Mouse (Mus musculus) Patski (cell line): ENCODE data around the gene Camk2g. TPM values are rescaled to one million over a fixed set of nuclear protein-coding genes. Genes with fewer than 3 reads are reported as not detected.

Experiments
- ATAC-seq: fragments of 100-300 bp; one replicate; pipeline ENCODE4 v1.8.0; 2021
- CTCF ChIA-PET: fragments of 350-600 bp; sonication (Branson Sonifier 250); formaldehyde crosslinking; loops from one replicate; lab custom pipeline; 2022; ENCODE audit warnings: inconsistent platforms; lab: Charles Lee
- POLR2A ChIA-PET: fragments of 350-600 bp; sonication (Branson Sonifier 250); formaldehyde crosslinking; loops from one replicate; lab custom pipeline; 2022; ENCODE audit warnings: antibody characterized with exemption, inconsistent platforms; lab: Charles Lee
- DNase-seq: peaks from one replicate; pipeline ENCODE4 v3.0.0-alpha.2; 2011; ENCODE audit warnings: low read depth, low spot score
- H3K27me3 ChIP-seq: fragments of 371-371 bp; one replicate; pipeline ENCODE4 v1.5.1; 2021
- CTCF ChIP-seq: fragments of 100-300 bp; IDR thresholded peaks from one replicate; pipeline ENCODE4 v1.5.1; 2021
- in situ Hi-C: fragments of 300-500 bp; cut with MboI; formaldehyde crosslinking; loops from 3 replicates; pipeline ENCODE4 v1.11.1; 2018; ENCODE audit warnings: low pct_unique_long_range_greater_than_20kb, mixed read lengths
- polyA plus RNA-seq: library from polyadenylated mRNA; unstranded; gene quantifications from one replicate; pipeline ENCODE4 v1.2.3, GENCODE M21; 2021

Camk2g gene
- polyA plus RNA-seq, 1 experiment from 2014 or later, result 51.7 TPM

- ATAC-seq, result no peak
- H3K27me3 ChIP-seq, result no peaks in the 10 kb centered on the region
- TF ChIP-seq CTCF, result no peak
- no peak for DNase-seq
- in situ Hi-C loops, result no loop called here
- CTCF ChIA-PET, result no interaction called here
- POLR2A ChIA-PET, result interaction anchor here (0.6 kb wide), 1 partner anchor 34 kb away, joined by 3 read pairs; no protein-coding TSS in a partner anchor
Observed at GRCm38 (mm10) chr14:20809820-20810219, 15.9 kb upstream of the Camk2g start.

- DNase-seq (no peak), ATAC-seq (no peak)
- H3K27me3 ChIP-seq, result no peaks in the 10 kb centered on the region
- ChIA-PET POLR2A (no interaction called here), CTCF (interaction anchor here (0.7 kb wide), 1 partner anchor 24 kb away, joined by 3 read pairs; no protein-coding TSS in a partner anchor)
- TF ChIP-seq CTCF, result no peak
- in situ Hi-C loops, result no loop called here
Observed at GRCm38 (mm10) chr14:20809349-20809748, 15.5 kb upstream of the Camk2g start.

GRCm38 (mm10) chr14:20806116-20806840 is 12.4 kb upstream of the Camk2g start:
- ChIA-PET POLR2A (interaction anchor here (1.0 to 2.0 kb wide), 3 partner anchors 31 to 77 kb away, joined by 4 to 9 read pairs (median 8); no protein-coding TSS in a partner anchor), CTCF (interaction anchor here (0.9 to 1.1 kb wide), 3 partner anchors 10 to 19 kb away, joined by 3 read pairs; no protein-coding TSS in a partner anchor)
- H3K27me3 ChIP-seq, result no peaks in the 10 kb centered on the region
- no peak for TF ChIP-seq CTCF
- in situ Hi-C loops, result no loop called here
- ATAC-seq (no peak), DNase-seq (no peak)

- in situ Hi-C loops, result loop anchor here (5.0 kb wide), 4 partner anchors 32 to 187 kb away; partner anchors contain the start of gene Plau
- ChIA-PET CTCF (interaction anchor here (0.8 to 4.9 kb wide), 6 partner anchors 56 to 214 kb away, joined by 3 to 63 read pairs (median 6); no protein-coding TSS in a partner anchor), POLR2A (interaction anchor here (0.9 to 2.0 kb wide), 4 partner anchors 64 to 125 kb away, joined by 4 to 9 read pairs (median 4); no protein-coding TSS in a partner anchor)
- TF ChIP-seq CTCF, result no peak
- ATAC-seq (peak; percentile 87), DNase-seq (peak; percentile 94)
- no peaks in the 10 kb centered on the region for H3K27me3 ChIP-seq
Observed at GRCm38 (mm10) chr14:20804964-20805672, 11.2 kb upstream of the Camk2g start.

- POLR2A ChIA-PET, result interaction anchor here (0.9 to 2.0 kb wide), 2 partner anchors 67 to 69 kb away, joined by 3 to 9 read pairs; no protein-coding TSS in a partner anchor
- no peak for DNase-seq
- no peak for ATAC-seq
- no peaks in the 10 kb centered on the region for H3K27me3 ChIP-seq
- in situ Hi-C loops, result loop anchor here (5.0 kb wide), 4 partner anchors 33 to 188 kb away; partner anchors contain the start of gene Plau
- CTCF ChIA-PET, result interaction anchor here (1.0 to 4.9 kb wide), 12 partner anchors 29 to 270 kb away, joined by 3 to 63 read pairs (median 4); partner anchors contain the start of gene Sec24c
- TF ChIP-seq CTCF, result no peak
Observed at GRCm38 (mm10) chr14:20804481-20804880, 10.6 kb upstream of the Camk2g start.

GRCm38 (mm10) chr14:20803606-20803938 is 9.7 kb upstream of the Camk2g start:
- TF ChIP-seq CTCF, result peak; percentile 96
- H3K27me3 ChIP-seq, result no peaks in the 10 kb centered on the region
- DNase-seq (peak; percentile 58), ATAC-seq (no peak)
- ChIA-PET POLR2A (interaction anchor here (0.7 to 0.9 kb wide), 2 partner anchors 68 to 249 kb away, joined by 3 to 4 read pairs; partner anchors contain the start of genes Adk and Ap3m1), CTCF (interaction anchor here (0.8 to 4.9 kb wide), 25 partner anchors 27 to 271 kb away, joined by 3 to 63 read pairs (median 4); partner anchors contain the start of genes Sec24c and Zswim8)
- in situ Hi-C loops, result loop anchor here (5.0 kb wide), 4 partner anchors 34 to 189 kb away; partner anchors contain the start of gene Plau

- ChIA-PET CTCF (interaction anchor here (0.6 to 4.9 kb wide), 29 partner anchors 27 to 271 kb away, joined by 3 to 63 read pairs (median 4); partner anchors contain the start of genes Sec24c and Zswim8), POLR2A (interaction anchor here (0.7 to 0.8 kb wide), 2 partner anchors 71 to 249 kb away, joined by 4 read pairs; partner anchors contain the start of genes Adk and Ap3m1)
- no peaks in the 10 kb centered on the region for H3K27me3 ChIP-seq
- TF ChIP-seq CTCF, result no peak
- no peak for ATAC-seq
- no peak for DNase-seq
- in situ Hi-C loops, result loop anchor here (5.0 kb wide), 4 partner anchors 34 to 189 kb away; partner anchors contain the start of gene Plau
Observed at GRCm38 (mm10) chr14:20802926-20803605, 9.2 kb upstream of the Camk2g start.

- DNase-seq, result no peak
- peak; percentile 23 for ATAC-seq
- in situ Hi-C loops, result loop anchor here (5.0 kb wide), 1 partner anchor 101 kb away; no protein-coding TSS in a partner anchor
- TF ChIP-seq CTCF, result no peak
- CTCF ChIA-PET, result interaction anchor here (0.6 to 2.9 kb wide), 16 partner anchors 9 to 101 kb away, joined by 3 to 13 read pairs (median 3); no protein-coding TSS in a partner anchor
- no peaks in the 10 kb centered on the region for H3K27me3 ChIP-seq
- POLR2A ChIA-PET, result interaction anchor here (0.8 to 1.2 kb wide), 2 partner anchors 32 to 100 kb away, joined by 4 read pairs; no protein-coding TSS in a partner anchor
Observed at GRCm38 (mm10) chr14:20798761-20799160, 4.9 kb upstream of the Camk2g start.

- no peak for TF ChIP-seq CTCF
- ChIA-PET CTCF (interaction anchor here (0.6 to 2.9 kb wide), 11 partner anchors 14 to 100 kb away, joined by 3 to 13 read pairs (median 3); no protein-coding TSS in a partner anchor), POLR2A (interaction anchor here (1.2 kb wide), 1 partner anchor 32 kb away, joined by 4 read pairs; no protein-coding TSS in a partner anchor)
- in situ Hi-C loops, result loop anchor here (5.0 kb wide), 1 partner anchor 101 kb away; no protein-coding TSS in a partner anchor
- H3K27me3 ChIP-seq, result no peaks in the 10 kb centered on the region
- ATAC-seq (no peak), DNase-seq (no peak)
Observed at GRCm38 (mm10) chr14:20798300-20798699, 4.4 kb upstream of the Camk2g start.
